Mouse (Mus musculus): ENCODE measurements around the gene Pcdh17. TPM values are rescaled to one million over a fixed set of nuclear protein-coding genes. Genes with fewer than 3 reads are reported as not detected.

The Pcdh17 gene
- polyA plus RNA-seq, 1 experiment: 1.0 TPM

- DNase-seq (ENCODE audit: low spot score): no peak
Measured at GRCm38 (mm10) chr14:84477411-84477810, 34.0 kb downstream of the Pcdh17 start.

DNA sequence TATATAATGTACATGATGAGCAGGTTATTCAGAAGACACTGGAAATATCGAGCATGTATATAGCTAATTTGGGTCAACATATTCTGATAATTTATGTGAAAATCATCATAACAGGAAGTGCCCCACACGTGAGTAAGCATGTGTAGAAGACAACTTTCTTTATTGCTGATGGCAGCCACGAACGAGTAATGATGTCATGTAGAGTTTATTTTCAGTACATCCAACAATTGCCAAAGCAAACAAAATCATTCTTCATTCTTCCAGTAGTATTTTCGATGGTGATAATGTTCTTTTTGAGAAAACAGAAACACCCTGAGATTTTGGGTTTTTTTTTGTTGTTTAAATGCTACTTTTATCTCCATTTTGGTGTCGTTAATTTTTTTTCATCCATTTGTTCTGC is 37.2 kb downstream of the Pcdh17 start:
- DNase-seq (ENCODE audit: low spot score): no peak

GRCm38 (mm10) chr14:84484350-84484749 is 41.0 kb downstream of the Pcdh17 start:
- no peak for DNase-seq (ENCODE audit: low spot score)

GRCm38 (mm10) chr14:84511010-84511409 is 67.6 kb downstream of the Pcdh17 start:
- DNase-seq (ENCODE audit: low spot score): no peak

DNA sequence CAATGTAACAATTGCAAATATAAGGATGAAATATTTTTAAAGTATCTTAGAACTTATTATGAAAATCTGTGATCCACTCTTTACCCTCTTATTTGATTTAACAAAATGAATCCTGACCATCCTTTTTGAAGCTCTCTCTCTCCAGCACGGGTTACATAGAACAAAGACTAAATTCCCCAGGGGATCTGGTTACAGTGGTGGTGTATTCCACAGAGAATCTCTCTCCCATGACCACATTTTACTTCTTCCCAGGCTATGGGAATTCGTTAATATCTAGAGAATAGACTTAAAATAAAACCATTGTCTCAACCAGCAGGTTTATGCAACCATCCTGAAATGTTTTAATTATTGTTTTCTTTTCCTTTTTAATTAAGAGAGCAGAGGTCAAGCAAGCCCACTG is 89.0 kb downstream of the Pcdh17 start:
- no peak for DNase-seq (ENCODE audit: low spot score)

DNA sequence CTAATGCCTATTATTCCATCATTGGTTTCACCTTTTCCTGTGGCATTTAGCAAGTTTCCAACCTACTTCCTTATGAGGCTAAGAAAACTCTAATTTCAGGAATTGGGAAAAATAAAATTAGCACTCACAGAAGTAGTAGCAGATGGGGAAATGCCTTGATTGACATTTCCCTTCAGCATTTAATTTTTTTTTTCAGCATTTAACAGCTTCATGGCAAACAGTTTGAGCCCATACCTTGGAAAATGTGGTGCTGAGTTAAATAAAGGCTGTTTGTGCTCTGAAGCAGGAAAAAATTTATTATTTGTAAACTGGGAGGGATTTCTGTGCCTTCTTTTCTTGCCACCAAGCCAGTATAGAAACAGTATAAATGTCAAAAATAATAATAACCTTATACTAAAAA is 91.9 kb downstream of the Pcdh17 start:
- DNase-seq (ENCODE audit: low spot score): no peak

DNA sequence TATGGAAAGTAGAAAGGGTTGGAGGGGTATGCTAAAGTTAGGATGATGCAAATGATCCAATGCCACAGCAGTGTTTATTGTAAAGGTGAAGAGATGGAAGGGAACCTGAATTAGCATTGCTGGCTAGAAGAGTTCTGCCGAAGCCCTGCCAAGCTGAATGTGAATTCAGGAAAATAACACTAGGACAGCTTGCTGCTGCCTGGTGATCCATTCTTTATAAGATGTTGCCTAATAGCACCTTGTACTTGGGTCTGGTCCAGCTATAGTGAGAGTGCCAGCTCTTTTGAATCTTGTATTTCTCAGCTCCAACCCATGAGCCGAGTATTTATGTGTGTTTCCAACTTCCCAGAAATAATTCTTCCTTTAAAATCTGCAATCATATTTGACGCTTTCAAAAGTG is 98.5 kb downstream of the Pcdh17 start:
- no peak for DNase-seq (ENCODE audit: low spot score)

GRCm38 (mm10) chr14:84545968-84546367 is 102.6 kb downstream of the Pcdh17 start:
- DNase-seq (ENCODE audit: low spot score): no peak

DNA sequence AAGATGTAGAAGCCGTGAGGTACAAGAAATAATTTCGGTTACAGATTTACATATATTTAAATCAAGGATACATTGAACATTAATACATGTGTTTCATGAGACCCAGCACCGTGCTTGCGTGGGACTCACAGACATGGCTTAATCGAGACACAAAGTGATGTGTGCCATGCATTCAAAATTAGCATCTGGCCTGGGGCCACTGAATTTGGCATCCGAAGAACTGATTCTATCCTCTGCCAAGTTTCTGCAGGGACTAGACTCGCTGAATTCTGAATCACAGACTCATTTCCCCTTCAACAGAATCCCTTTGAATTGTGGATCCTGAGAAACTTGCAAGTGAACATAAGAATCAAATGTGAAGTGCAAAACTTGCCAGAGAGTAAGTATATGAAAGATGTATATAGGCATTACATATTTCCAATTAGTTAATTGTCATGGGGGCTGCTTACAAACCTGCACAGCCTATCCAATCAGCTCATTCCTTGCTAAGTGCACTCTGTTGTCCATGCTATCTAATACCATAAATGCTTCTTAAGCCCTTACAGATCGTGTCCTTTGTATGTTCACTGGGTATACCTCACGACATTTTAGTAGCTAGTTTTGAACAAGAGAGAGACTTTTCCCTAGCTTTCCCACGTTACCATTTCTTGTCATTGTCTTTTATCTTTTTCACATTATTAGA is 104.3 kb downstream of the Pcdh17 start:
- DNase-seq (ENCODE audit: low spot score): no peak

GRCm38 (mm10) chr14:84551546-84551945 is 108.2 kb downstream of the Pcdh17 start:
- no peak for DNase-seq (ENCODE audit: low spot score)

DNA sequence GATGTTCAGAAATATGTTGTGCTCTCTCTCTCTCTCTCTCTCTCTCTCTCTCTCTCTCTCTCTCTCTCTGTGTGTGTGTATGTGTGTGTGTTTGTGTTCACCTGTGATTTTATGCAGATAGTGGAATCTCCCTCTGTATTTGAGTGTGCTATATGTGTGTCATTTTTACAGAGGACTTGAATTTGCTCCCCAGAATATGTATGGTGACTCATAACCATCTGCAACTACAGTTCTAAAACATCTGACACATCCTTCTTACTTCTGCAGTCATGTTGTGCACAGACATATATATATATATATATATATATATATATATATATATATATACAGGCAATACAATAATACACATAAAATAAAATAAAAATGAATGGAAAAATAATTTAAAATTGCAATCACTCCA is 127.7 kb downstream of the Pcdh17 start:
- DNase-seq (ENCODE audit: low spot score): no peak
